Mouse (Mus musculus) liver, adult 2 months (tissue): ENCODE data around the gene Aff3.

Source experiments
- CTCF ChIP-seq: fragments of 200-500 bp; IDR thresholded peaks from 2 replicates; pipeline ENCODE4 v1.5.1; 2011; ENCODE audit warnings: low read depth, low read length, control low read depth
- POLR2A ChIP-seq: fragments of 200-500 bp; IDR thresholded peaks from 2 replicates; pipeline ENCODE4 v1.6.1; 2011; ENCODE audit warnings: low read length, control low read depth; ENCODE audit not compliant: insufficient read depth; ENCODE audit errors: extremely low read depth

DNA sequence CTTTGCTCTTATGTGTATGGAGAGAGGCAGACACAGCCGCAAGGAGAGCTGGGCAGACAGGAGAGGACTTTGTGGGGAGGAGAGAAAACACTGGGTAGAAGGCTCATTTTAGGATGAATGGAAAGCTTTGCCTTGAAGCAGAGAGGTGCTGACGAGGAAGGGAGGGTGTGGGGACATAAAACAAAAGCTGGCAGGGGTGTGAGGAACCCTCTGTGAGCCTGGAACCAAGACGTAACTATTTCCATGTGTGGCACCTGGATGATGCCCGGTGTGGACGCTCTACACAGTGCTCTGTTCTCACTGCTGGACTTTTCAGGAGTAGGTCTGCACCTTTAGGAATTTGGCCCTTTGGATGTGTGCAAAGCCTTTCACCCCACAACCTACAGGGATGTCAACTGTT, 447.7 kb downstream of the Aff3 start:
- no peak for TF ChIP-seq CTCF
- TF ChIP-seq POLR2A: no peak
